Mouse (Mus musculus): ENCODE measurements around the gene Kcnd2.
A peak's percentile ranks its signal among the peaks of the same experiment; 100 is the strongest.
"Not testable (repeated sequence)": the region's sequence is repeated elsewhere in the genome, so short reads cannot be mapped to it uniquely, and the experiment has no call there.

Kcnd2 gene

GRCm38 (mm10) chr6:21215491-21216191, at the start of gene Kcnd2:
TSS of gene Kcnd2 (plus strand) at chr6:21215503.
- peak in 1 of 2 experiments; percentile 11 for DNase-seq (ENCODE audit: low spot score in 2 of 2)

DNA sequence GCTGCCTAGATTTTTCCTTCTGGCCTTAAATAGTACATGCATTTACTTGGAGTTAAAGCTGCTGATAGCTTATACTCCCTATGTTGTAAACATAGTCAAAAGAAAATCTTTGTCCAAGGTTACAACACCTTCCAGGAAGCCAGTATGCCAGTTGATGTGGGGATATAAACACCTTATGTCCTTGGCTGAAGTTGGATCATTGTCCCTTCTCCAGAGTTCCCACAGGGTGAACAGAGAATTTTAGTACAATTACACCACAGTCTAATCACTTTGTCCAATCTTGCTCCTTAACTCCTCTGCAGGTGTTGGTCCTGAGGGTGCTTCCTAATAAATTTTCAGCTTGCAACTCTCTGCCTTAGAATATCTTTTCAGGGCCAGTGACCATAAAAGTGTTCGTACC, 48.7 kb upstream of the Kcnd2 start:
- DNase-seq (ENCODE audit: low spot score in 2 of 2): no peak

- no peak for DNase-seq (ENCODE audit: low spot score in 2 of 2)
These were observed 20.0 kb upstream of the Kcnd2 start for GRCm38 (mm10) chr6:21195341-21195740.

DNA sequence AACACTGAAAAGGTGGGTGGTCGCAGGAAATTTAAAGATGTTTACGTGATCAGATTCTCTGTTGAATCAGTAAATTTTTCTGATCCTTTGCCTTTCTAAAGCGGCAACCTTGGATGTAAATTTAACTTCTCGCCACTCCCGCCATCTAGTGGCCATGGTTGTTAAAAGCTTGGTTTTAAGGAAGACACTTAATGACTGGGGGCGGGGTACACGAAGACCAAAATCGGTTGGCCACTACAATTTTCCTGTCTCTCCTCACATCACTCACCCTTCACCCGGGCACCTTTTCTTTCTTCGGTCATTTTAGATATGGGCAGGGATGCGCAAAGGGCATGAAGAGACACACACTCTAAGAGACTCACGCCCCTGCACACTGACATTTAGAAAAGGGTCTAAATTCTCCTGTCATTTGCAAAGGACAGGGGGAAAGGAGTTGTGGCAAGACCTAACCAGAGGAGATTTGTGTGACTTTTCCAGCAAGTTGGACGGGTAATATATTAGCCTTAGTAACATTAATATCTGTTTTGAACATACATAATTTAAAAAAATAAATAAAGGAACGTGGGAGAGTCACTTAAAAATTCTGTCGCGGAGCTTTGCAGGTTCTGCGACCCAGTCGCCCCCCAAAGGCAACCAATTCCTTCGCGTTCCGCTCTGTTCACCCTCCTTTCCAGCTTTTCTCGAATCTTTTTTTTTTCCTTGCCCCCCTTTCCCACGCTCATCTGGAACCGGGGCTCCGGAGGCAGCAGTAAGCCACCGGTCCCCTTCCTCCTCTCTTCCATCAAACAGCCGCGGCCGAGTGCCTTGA, 1.2 kb upstream of the Kcnd2 start:
- peak; percentile 54 to 74 for DNase-seq (ENCODE audit: low spot score in 2 of 2)

GRCm38 (mm10) chr6:21214673-21215490, 421 bp upstream of the Kcnd2 start:
- DNase-seq (ENCODE audit: low spot score in 2 of 2): peak; percentile 57 to 63

DNA sequence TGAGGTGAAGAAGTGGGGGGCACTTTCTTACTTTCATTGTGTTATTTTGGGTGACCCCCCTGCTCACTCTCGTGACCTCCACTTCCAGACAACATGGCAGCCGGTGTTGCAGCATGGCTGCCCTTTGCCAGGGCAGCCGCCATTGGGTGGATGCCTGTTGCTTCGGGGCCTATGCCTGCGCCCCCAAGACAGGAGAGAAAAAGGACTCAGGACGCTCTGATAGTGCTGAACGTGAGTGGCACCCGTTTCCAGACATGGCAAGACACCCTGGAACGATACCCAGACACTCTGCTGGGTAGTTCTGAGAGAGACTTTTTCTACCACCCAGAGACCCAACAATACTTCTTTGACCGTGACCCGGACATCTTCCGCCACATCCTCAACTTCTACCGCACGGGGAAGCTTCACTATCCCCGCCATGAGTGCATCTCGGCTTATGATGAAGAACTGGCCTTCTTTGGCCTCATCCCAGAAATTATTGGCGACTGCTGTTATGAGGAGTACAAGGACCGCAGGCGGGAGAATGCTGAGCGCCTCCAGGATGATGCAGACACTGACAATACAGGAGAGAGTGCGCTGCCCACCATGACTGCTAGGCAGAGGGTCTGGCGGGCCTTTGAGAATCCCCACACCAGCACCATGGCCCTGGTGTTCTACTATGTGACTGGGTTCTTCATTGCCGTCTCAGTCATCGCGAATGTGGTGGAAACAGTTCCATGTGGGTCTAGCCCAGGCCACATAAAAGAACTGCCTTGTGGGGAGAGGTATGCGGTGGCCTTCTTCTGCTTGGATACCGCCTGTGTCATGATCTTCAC, 1.1 kb downstream of the Kcnd2 start:
- no peak for DNase-seq (ENCODE audit: low spot score in 2 of 2)

- no peak for DNase-seq (ENCODE audit: low spot score in 2 of 2)
These were observed 1.9 kb downstream of the Kcnd2 start for GRCm38 (mm10) chr6:21217156-21217555.

DNA sequence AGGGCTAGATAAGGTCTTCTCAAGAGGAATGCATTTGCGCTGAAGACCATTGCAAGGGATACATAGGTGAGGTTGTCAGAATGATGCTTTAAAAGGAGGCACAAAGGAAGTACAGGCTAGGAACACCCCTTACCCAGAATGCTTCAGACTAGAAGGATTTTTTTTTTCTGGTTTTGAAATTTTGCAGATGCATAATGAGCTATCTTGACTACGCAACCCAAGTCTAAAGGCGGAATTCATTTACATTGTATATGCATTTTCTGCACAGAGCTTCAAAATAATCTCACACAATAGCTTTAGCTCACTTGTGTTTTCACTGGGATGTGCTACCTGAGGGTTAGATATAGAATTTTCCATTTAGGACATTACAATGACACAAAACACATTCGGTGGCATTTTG, 10.8 kb downstream of the Kcnd2 start:
- DNase-seq (ENCODE audit: low spot score in 2 of 2): no peak

DNA sequence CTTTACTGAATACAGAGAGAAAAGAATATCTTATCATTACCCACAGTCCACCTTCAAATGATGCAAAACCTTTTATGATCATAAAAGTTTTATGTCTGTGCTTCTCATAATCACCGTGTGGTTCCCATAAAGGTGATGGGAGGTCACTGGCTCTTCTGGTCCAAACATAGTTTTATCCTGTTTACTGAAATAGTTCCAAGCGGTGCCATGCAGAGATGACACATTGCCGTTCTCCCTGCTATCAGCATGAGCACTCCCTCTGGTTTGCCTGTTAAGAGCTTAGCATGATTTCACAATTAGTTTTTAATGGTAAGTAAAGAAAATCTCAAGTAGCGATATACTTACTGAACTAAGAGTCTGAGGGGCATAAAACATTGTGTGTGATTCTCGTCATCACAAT, 43.7 kb downstream of the Kcnd2 start:
- no peak for DNase-seq (ENCODE audit: low spot score in 2 of 2)

GRCm38 (mm10) chr6:21267897-21268296, 52.6 kb downstream of the Kcnd2 start:
- no peak for DNase-seq (ENCODE audit: low spot score in 2 of 2)

DNA sequence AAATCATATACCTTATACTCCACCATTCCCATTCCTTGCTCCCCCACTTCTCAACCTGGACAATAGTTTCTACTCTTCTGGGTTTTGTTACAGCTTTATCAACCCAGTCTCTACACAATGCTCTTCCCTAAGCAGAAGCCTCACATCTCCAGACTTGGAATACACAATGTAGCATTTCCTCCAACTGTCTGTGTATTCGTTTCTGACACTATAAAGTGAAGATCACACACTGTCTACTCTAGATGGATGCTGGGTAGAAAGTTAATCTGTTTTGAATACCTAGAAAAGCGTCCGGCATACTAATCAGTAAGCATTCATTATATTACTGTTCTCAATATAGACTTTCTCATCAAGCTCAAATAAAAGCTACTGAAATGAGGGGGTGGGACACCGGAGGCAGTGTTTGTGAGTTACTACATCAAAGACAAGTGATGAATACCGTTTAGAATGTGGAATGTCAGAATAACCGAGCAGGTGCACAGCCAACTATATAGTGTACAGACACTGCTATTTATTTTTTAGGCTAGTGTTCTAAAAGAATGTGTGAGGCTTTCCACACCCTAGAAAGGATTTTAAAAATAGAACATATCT, 62.1 kb downstream of the Kcnd2 start:
- no peak for DNase-seq (ENCODE audit: low spot score in 2 of 2)

DNA sequence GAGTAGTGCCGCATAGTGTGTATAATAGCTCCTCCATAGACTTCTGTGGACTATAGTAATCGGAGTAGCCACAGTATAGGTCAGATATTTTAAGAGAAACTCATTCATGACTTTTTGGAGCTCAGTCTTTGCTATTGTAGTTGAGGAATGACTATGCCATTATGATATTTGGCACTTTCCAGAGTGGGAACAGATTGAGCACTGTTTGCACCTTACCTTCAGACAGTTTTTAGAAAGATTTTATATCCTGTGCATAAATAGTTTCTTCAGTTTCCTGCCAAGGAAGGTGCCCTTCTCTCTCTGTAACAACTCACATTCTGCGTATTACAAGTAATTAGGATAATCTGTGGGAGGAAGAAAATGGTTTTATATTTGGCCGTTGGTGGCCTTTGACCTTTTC, 89.6 kb downstream of the Kcnd2 start:
- no peak for DNase-seq (ENCODE audit: low spot score in 2 of 2)

GRCm38 (mm10) chr6:21310159-21310558, 94.9 kb downstream of the Kcnd2 start:
- no peak for DNase-seq (ENCODE audit: low spot score in 2 of 2)

DNA sequence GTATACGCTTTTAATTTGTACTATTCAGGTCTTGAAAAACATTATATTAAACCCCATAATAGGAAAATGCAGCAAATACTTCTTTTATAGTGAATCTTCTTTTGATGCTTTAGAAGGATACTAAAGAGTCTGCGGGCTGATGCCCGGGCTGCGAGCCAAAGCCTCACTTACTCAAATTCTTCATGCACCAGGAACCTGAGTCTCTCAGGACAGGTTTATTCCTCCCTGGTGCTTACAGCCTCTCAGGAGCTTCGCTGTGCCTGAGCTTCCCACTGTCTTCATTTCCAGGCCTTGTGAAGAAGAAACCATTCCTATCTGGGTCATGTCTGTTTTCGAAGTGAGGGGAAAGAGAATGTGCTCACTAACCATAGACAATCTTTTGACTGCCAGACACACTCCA, 106.1 kb downstream of the Kcnd2 start:
- no peak for DNase-seq (ENCODE audit: low spot score in 2 of 2)

DNA sequence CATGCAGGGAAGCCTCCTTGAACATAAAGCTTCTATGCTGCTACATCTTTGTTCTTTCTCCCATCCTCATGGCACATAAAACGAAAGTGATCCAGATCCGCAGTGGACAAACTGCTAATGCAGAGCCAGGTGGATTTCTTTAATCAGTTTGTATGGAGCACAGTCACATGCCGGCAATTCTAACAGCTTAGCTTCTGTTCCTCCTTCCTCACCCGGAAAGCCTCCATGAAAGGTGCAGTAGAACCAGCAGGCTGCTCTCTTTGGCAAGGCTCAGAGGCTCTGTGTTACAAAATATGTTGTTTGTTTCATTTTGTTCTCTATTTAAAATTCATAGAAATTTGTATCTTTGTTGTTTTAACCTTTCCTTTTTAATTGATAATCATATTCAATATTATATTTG, 106.9 kb downstream of the Kcnd2 start:
- no peak for DNase-seq (ENCODE audit: low spot score in 2 of 2)

GRCm38 (mm10) chr6:21325251-21325650, 109.9 kb downstream of the Kcnd2 start:
- no peak for DNase-seq (ENCODE audit: low spot score in 2 of 2)

GRCm38 (mm10) chr6:21327081-21327737, 111.9 kb downstream of the Kcnd2 start:
- DNase-seq (ENCODE audit: low spot score in 2 of 2): no peak

DNA sequence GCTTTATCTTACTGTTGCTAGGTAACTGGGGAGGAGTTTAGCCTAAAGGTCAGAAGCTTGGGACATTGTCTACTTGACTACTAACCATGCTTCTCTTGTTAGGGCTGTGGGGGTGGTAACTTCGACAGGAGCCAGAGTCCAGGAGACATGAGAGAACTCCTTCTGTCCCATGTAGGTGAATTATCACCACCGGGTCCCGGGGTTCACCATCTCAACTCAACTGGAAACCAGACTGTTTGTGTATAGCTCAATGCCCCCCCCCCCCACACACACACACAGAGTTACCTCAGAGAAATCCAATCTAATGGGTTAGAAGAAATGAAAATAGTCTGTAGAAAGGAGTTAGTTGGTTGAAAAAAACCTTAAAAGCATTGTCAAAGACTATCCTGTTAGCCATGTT, 170.0 kb downstream of the Kcnd2 start:
- DNase-seq (ENCODE audit: low spot score in 2 of 2): not testable (repeated sequence)

GRCm38 (mm10) chr6:21391776-21392175, 176.5 kb downstream of the Kcnd2 start:
- DNase-seq (ENCODE audit: low spot score in 2 of 2): no peak

- DNase-seq (ENCODE audit: low spot score in 2 of 2): no peak
These were observed 198.4 kb downstream of the Kcnd2 start for GRCm38 (mm10) chr6:21413656-21414055.

- peak; percentile 13 to 25 for DNase-seq (ENCODE audit: low spot score in 2 of 2)
These were observed 202.9 kb downstream of the Kcnd2 start for GRCm38 (mm10) chr6:21418246-21418645.

Measured in frontal cortex, postnatal 10 days (tissue).